Comparison of ENCODE assay signal across 8 mouse cellular contexts in the genomic region with DNA sequence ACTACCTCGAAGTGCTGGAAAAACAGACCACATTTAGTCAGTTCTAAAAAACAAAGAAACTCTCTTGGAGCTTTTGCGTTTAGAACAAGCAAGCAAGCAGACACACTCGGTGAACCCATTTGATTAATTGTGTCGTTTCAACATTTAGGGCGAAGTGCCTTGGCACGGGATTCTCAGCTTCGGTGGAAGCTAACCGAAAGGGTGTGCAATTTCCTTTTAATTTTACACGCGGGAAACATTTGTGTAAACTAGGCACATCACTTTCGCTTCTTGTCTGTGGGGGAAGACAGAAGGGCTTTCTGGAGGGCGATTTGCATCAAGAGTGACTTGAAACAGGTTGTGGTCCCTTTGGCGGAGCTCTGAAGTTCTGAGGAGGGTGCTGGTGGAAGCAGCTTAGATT. TPM values are rescaled to one million over a fixed set of nuclear protein-coding genes. Genes with fewer than 3 reads are reported as not detected.
DNase-seq lines count a peak whose midpoint lies in the region; ATAC-seq and TF ChIP-seq lines count a peak whose summit lies in the region.

No protein-coding gene starts in this region.

- 0 out of 2 replicates have a peak, but pooled peaks cover 8% of the 10 kb centered on the region for H3K4me1 ChIP-seq in heart, postnatal 0 days (ENCODE audit: control insufficient read depth, insufficient read depth)
- H3K4me1 ChIP-seq in hindbrain, embryonic 10.5 days (replicated peaks): peaks cover 30% of the 10 kb centered on the region
- peaks cover 16% of the 10 kb centered on the region for H3K4me1 ChIP-seq in midbrain, embryonic 11.5 days (ENCODE audit: control insufficient read depth, insufficient read depth, low read length)

- 4% methylated on average over 13 of the region's 13 CpGs for WGBS in heart, postnatal 0 days
- 16% methylated on average over 13 of the region's 13 CpGs for WGBS in hindbrain, embryonic 10.5 days
- WGBS in midbrain, embryonic 11.5 days: 18% methylated on average over 13 of the region's 13 CpGs

- TF ChIP-seq CTCF in heart, postnatal 0 days (IDR thresholded peaks at IDR 0.05; ENCODE audit: low read depth): no peak

- no peaks in the 10 kb centered on the region for H3K9me3 ChIP-seq in heart, postnatal 0 days (replicated peaks; ENCODE audit: control insufficient read depth, low read length)
- H3K9me3 ChIP-seq in hindbrain, embryonic 10.5 days: no peaks in the 10 kb centered on the region
- H3K9me3 ChIP-seq in midbrain, embryonic 11.5 days (ENCODE audit: control insufficient read depth, low read length): no peaks in the 10 kb centered on the region

- no peaks in the 10 kb centered on the region for H3K36me3 ChIP-seq in heart, postnatal 0 days (replicated peaks; ENCODE audit: control insufficient read depth, insufficient read depth, low read length)
- H3K36me3 ChIP-seq in hindbrain, embryonic 10.5 days: peaks cover 17% of the 10 kb centered on the region
- no peaks in the 10 kb centered on the region for H3K36me3 ChIP-seq in midbrain, embryonic 11.5 days (ENCODE audit: control insufficient read depth, insufficient read depth, low read length)

- no peak for TF ChIP-seq EP300 in heart, postnatal 0 days (IDR thresholded peaks at IDR 0.05; ENCODE audit: low read depth)

- peak overlapping the region; percentile 93 for H3K4me2 ChIP-seq in heart, postnatal 0 days (ENCODE audit: low read depth, low read length)
- H3K4me2 ChIP-seq in midbrain, embryonic 11.5 days: peak overlapping the region; percentile 74

- H3K4me3 ChIP-seq in heart, postnatal 0 days (ENCODE audit: low read depth, low read length): peak overlapping the region; percentile 62
- peak overlapping the region; percentile 54 for H3K4me3 ChIP-seq in hindbrain, embryonic 10.5 days
- peak overlapping the region; percentile 40 for H3K4me3 ChIP-seq in midbrain, embryonic 11.5 days (ENCODE audit: low read depth, low read length)

- peaks cover 20% of the 10 kb centered on the region for H3K27me3 ChIP-seq in heart, postnatal 0 days (ENCODE audit: control insufficient read depth, insufficient read depth, low read length)
- H3K27me3 ChIP-seq in hindbrain, embryonic 10.5 days (ENCODE audit: insufficient read depth, poor library complexity, severe bottlenecking): peaks cover 35% of the 10 kb centered on the region
- H3K27me3 ChIP-seq in midbrain, embryonic 11.5 days (ENCODE audit: control insufficient read depth, insufficient read depth, low read length): no peaks in the 10 kb centered on the region; the same call in 1 of the 2 replicates

- ATAC-seq in heart, postnatal 0 days (ENCODE audit: insufficient read depth, low read depth): no peak
- ATAC-seq in midbrain, embryonic 11.5 days (ENCODE audit: low FRiP score): no peak
- ATAC-seq in granulocyte monocyte progenitor cell, adult 5-6 weeks (replicated peaks; ENCODE audit: poor library complexity, severe bottlenecking): no peak

- peak overlapping the region; percentile 43 for H3K9ac ChIP-seq in heart, postnatal 0 days (replicated peaks; ENCODE audit: low read depth, low read length)
- H3K9ac ChIP-seq in midbrain, embryonic 11.5 days (ENCODE audit: low read length): peak overlapping the region; percentile 63

- DNase-seq in heart, postnatal 0 days (ENCODE audit: low spot score): no peak
- DNase-seq in heart, postnatal 4 days: no peak
- peak; percentile 19 for DNase-seq in cerebellum, adult 9-10 months
- DNase-seq in hindbrain, embryonic 10.5 days (ENCODE audit: low spot score): no peak
- DNase-seq in midbrain, embryonic 11.5 days (ENCODE audit: low spot score, missing footprints): peak; percentile 92
- DNase-seq in thymus, postnatal 10 days (ENCODE audit: low spot score in 2 of 2): no peak
- no peak for DNase-seq in ovary, postnatal 14 days (ENCODE audit: low spot score)

- no peak overlapping the region for H3K27ac ChIP-seq in heart, postnatal 0 days (ENCODE audit: low read depth)
- H3K27ac ChIP-seq in hindbrain, embryonic 10.5 days: peak overlapping the region; percentile 81
- no peak overlapping the region for H3K27ac ChIP-seq in midbrain, embryonic 11.5 days (ENCODE audit: low read depth, low read length)

RNA-seq across cellular contexts. Expression of a gene that starts 6.9 kb away (rescaled TPM):
- total RNA-seq in heart, postnatal 0 days (2014; rRNA removed; ENCODE audit: low replicate concordance): 0.31 and 2.0 TPM in 2 replicates
- 1.2 and 1.3 TPM in 2 replicates for polyA plus RNA-seq in heart, postnatal 0 days (2015; fragmentation: Nextera tagmentation; extraction: Ambion mirVana)
- under 1 TPM; 0.38 to 0.41 TPM for total RNA-seq in heart, postnatal 4 days (2021)
- polyA plus RNA-seq in hindbrain, embryonic 10.5 days (2016; fragmentation: Nextera tagmentation; extraction: Ambion mirVana): 13.4 and 16.1 TPM in 2 replicates
- polyA plus RNA-seq in midbrain, embryonic 11.5 days (2014; fragmentation: Nextera tagmentation; extraction: Ambion mirVana): 15.2 and 16.4 TPM in 2 replicates
- total RNA-seq in granulocyte monocyte progenitor cell, adult 5-6 weeks (2014; fragmentation: Nextera tagmentation): not detected in 2 replicates
- not detected in 2 replicates for total RNA-seq in granulocyte monocyte progenitor cell, adult 5-6 weeks (2017)

Comparison
In these comparisons a context has a peak if more than half of its experiments do, and no peak if none do; other contexts are left out.
1. DNase-seq: peak in cerebellum, adult 9-10 months (single experiment) and midbrain, embryonic 11.5 days (single experiment); none in heart, postnatal 0 days (single experiment), heart, postnatal 4 days (single experiment), hindbrain, embryonic 10.5 days (single experiment), thymus, postnatal 10 days (0 of 2) and ovary, postnatal 14 days (single experiment).
2. Peak in every context shown above with its lines, with median percentiles within 50 percentile points of each other: H3K4me3 ChIP-seq.